Mouse (Mus musculus) left cerebral cortex, adult 2 months (tissue): ENCODE measurements around the gene Cacna1i. TPM values are rescaled to one million over a fixed set of nuclear protein-coding genes. Genes with fewer than 3 reads are reported as not detected.
A peak's percentile ranks its signal among the peaks of the same experiment; 100 is the strongest.

Source experiments
- DNase-seq, 2 experiments: peaks; one replicate each; pipeline ENCODE4 v3.0.0; 2021 to 2022; ENCODE audit warnings: low spot score in 2 of 2, mixed read lengths in 1 of 2; ENCODE audit errors: extremely low spot score in 1 of 2
- H3K27ac ChIP-seq: fragments of 200-600 bp; 2 replicates; pipeline ENCODE4 v1.8.1; 2022
- H3K4me3 ChIP-seq: fragments of 200-600 bp; 2 replicates; pipeline ENCODE4 v1.8.1; 2022
- CTCF ChIP-seq: fragments of 200-600 bp; IDR thresholded peaks from 2 replicates; pipeline ENCODE4 v1.8.1; 2022; ENCODE audit warnings: antibody characterized with exemption, mild to moderate bottlenecking, moderate library complexity
- intact Hi-C: fragments of 180-260 bp; cut with DNase I; formaldehyde crosslinking; loops from one replicate; pipeline ENCODE4 v1.15.1; 2025
- total RNA-seq, 2 experiments: library from RNA; stranded (reverse); gene quantifications; 2 replicates each; pipeline ENCODE4 v1.2.3; 2021

Cacna1i gene
- total RNA-seq, 2 experiments from 2014 or later: 72.7 to 75.9 TPM

DNA sequence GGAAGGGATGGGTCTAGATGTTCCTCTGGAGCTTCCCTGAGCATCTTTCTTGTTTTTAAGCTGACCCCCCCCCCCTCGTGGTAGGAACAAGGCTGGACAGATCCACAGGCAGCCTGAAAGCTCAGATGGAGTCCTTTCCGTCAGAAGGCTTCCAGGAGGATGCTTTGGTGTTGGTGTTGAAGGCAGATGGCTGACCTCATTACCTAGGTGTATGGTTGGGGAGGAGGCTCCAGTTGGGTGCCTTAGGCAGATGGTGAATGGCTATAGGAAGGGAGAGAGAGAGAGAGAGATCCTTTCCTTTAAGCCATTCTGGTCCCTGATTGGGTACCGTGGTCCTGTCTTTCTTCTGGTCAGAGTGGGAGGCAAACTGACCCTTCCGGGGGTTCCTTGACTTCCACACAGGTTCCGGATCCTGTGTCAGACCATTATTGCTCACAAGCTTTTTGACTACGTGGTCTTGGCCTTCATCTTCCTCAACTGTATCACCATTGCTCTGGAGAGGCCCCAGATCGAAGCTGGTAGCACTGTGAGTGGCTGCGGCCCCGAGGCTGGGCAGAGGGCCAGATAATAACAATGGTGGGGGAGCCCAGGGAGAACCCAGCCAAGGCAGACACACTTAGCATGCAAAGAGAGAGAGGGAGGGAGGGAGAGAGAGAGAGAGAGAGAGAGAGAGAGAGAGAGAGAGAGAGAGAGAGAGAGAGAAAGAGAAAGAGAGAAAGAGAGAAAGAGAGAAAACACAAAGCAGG, 86.4 kb downstream of the Cacna1i start:
- no peak for TF ChIP-seq CTCF
- DNase-seq: no peak
- Histone ChIP-seq H3K4me3 (no peak overlapping the region), H3K27ac (no peak overlapping the region)
- intact Hi-C loops: no loop called here

DNA sequence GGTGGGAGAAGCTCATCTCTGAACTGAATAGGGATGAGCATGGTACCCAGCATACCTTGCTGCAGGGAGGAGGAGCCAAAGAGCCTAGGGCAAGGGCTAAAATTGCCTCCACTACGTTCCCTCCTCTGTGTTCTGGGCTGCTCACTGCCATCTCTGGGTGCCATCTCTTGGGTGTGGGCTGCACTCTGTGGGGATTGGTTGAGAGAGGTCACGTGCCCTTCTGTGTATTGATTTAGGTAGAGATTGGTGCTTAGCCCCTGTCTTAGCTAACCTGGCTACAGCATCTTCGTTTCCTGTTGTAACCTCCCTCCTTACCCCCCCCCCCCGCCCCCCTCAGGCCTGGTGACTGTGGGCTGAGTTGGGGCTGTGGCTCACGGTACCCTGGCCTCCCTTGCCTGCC, 87.8 kb downstream of the Cacna1i start:
- intact Hi-C loops: no loop called here
- Histone ChIP-seq H3K4me3 (no peak overlapping the region), H3K27ac (no peak overlapping the region)
- DNase-seq: no peak
- TF ChIP-seq CTCF: no peak

DNA sequence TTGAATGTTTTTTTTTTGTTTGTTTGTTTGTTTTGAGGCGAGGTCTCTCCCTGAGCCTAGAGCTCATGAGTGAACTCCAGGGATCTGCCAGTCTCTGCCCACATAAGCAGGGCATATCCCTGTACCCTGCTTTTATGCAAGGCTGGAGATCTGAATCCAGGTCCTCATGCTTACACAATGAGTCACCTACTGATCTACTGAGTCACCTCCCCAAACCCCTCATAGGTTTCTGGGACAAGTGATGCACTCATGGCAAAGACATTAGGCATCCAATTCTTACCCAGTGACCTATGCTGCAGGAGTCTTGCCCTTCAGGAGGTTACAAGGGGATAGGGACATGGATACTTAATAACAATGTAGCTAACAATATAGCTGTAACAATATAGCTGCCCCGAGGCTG, 100.1 kb downstream of the Cacna1i start:
- no peak for TF ChIP-seq CTCF
- intact Hi-C loops: no loop called here
- H3K27ac ChIP-seq: no peak overlapping the region
- H3K4me3 ChIP-seq: no peak overlapping the region
- no peak for DNase-seq

DNA sequence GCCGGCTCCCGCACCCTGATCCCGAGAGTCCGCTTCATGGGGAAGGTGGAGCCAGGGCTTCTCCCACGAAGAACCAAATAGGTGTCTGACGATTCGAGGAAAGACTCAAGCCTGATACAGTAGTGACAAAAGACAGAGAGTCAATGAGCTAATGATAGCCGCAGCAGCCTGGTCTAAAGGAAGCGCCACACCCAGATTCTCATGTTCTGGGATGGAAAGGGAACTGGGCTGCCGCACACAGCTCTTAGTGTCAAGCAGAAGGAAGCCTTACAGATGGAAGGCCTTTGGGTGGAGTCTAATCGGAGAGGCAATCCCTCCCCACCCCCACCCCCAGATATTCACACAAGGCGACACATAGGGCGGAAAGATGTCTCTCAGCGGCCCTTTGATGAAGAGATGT, 104.8 kb downstream of the Cacna1i start:
- DNase-seq: no peak
- intact Hi-C loops: no loop called here
- no peak overlapping the region for H3K27ac ChIP-seq
- H3K4me3 ChIP-seq: no peak overlapping the region
- no peak for TF ChIP-seq CTCF

DNA sequence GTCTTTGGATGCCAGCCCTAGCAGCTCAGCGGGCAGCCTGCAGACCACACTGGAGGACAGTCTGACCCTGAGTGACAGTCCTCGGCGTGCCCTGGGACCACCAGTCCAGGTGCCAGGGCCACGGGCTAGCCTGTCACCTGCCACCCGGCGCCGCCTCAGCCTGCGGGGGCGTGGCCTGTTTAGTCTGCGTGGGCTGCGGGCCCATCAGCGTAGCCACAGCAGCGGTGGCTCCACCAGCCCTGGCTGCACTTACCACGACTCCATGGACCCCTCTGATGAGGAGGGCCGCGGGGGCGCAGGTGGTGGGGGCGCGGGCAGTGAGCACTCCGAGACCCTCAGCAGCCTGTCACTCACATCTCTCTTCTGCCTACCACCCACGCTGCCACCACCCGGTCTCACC, 108.0 kb downstream of the Cacna1i start:
- DNase-seq: no peak
- Histone ChIP-seq H3K4me3 (no peak overlapping the region), H3K27ac (no peak overlapping the region)
- intact Hi-C loops: no loop called here
- no peak for TF ChIP-seq CTCF

DNA sequence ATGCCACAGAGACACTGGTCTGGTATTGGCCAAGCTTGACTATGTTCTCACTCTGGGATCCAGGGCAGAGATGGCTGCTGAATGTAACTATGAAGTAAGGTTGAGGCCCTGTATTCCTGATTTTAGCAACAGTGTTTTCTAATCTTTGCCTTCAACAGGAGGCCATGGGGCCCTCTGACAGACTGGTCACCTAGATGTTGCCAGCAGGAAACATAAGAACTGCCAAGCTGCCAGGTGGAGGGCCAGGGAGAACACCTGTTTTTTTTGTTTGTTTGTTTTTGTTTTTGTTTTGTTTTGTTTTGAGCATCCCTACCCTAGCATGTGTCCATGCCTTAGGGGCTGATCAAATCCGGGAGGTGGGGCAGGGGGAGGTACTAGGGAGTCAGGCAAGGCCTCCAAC, 112.4 kb downstream of the Cacna1i start:
- intact Hi-C loops: no loop called here
- TF ChIP-seq CTCF: no peak
- no peak for DNase-seq

DNA sequence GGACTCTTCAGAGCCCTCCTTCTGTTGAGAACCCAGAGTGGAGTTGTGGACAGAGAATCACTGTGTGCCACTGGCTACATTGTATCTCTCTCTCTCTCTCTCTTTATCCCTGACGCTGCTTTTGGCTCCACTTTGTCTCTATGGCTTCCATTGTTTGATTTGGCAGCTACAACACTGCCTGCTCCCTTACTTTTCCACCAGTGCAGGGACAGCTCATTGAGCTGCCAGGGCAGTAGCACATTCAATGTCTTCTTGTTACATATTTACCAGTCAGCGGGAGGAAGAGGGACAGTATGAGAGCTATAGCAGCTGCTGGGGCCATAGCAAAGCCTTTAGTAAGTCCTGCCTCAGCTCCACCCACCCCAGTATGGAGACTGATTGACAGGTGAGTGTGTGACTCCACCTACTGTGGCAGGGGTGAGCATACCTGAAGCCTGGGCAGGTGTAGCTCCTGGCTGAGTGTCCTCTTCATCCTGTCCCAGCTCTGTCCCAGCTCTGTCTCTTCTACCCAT, 114.4 kb downstream of the Cacna1i start:
- TF ChIP-seq CTCF: no peak
- H3K4me3 ChIP-seq: no peak overlapping the region
- no peak for DNase-seq
- no peak overlapping the region for H3K27ac ChIP-seq
- intact Hi-C loops: no loop called here

More for the DNA sequence above, 112.4 kb downstream of the Cacna1i start:
- Histone ChIP-seq H3K27ac (no peak overlapping the region), H3K4me3 (no peak overlapping the region)

DNA sequence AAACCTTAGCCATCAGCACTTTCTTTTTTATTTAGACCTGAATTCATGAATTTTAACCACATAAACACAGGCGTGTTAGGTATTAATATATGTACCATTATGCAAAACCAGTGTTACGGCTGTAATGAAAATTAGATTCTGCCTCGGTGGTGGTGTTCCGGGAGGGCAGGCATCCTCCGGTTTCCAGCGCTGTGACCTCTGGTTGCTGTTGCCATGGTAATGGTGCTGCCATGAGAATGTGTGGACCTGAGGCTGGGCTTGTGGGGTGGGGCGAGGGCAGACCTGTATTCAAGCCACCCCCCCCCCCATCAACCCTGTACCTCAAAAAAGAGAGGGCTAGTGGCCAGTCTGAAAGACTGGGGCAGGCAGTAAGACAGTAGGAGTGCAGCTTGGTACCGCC, 114.9 kb downstream of the Cacna1i start:
- no peak for DNase-seq
- intact Hi-C loops: no loop called here
- Histone ChIP-seq H3K4me3 (no peak overlapping the region), H3K27ac (no peak overlapping the region)
- TF ChIP-seq CTCF: no peak

DNA sequence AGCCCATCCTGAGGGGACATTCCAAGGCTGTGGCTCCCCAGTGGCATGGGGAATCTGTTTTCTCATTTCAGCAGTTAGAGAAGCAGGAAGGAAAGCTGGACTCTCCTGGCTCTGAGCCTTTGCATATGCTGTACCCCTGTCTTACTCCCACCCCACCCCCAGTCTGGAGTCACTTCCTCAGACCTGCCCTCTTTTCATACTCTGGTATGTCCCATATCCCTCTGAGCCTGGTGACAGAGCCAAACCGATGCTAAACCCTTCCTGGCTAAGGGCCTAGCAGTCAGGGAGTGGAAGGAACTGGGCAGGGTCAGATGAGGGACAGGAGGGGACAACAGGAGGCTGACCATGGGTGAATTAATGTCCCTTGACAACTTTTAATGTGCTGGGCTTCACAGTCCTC, 120.8 kb downstream of the Cacna1i start:
- DNase-seq: no peak
- Histone ChIP-seq H3K27ac (no peak overlapping the region), H3K4me3 (no peak overlapping the region)
- TF ChIP-seq CTCF: no peak
- intact Hi-C loops: no loop called here

DNA sequence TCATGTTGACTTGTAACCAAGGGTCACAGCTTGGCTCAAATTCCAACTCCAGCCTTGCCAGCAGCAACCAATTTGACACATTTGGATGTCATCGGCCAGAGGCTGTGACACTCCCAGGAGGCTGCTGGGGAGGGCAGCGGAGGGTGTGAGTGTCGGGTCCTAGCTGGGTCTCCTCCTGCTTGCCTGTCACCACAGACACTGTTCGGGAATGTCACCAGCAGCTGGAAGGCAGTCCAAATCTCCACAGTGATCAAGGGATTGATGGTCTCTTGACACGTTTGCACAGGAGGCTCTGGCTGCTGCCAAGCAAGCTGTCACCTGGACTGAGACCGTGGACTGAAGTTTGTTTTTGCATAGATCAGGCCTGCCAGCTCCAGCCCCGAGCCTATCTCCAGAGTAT, 123.6 kb downstream of the Cacna1i start:
- H3K27ac ChIP-seq: no peak overlapping the region
- DNase-seq: no peak
- intact Hi-C loops: no loop called here
- TF ChIP-seq CTCF: no peak
- H3K4me3 ChIP-seq: no peak overlapping the region

DNA sequence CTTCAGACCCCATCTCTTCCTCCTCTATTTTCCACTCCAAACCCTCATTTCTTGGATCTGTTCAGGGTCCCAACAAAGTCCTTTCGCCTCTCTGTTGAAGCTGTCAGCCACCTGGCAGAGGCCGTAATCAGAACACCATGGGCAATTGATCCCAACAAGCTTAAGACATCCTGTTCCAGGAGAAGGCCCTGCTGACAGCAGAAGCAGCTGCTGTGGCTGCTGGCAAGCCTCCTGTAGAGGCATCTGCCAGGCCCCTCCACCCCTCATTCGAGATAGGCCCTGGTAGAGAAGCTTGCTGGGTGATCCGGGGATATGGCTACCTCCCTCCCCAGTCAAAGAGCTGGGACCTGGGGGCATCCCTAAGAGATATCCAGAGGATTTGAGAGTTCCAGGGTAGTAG, 126.0 kb downstream of the Cacna1i start:
- TF ChIP-seq CTCF: no peak
- intact Hi-C loops: no loop called here
- Histone ChIP-seq H3K27ac (no peak overlapping the region), H3K4me3 (no peak overlapping the region)
- DNase-seq: no peak

DNA sequence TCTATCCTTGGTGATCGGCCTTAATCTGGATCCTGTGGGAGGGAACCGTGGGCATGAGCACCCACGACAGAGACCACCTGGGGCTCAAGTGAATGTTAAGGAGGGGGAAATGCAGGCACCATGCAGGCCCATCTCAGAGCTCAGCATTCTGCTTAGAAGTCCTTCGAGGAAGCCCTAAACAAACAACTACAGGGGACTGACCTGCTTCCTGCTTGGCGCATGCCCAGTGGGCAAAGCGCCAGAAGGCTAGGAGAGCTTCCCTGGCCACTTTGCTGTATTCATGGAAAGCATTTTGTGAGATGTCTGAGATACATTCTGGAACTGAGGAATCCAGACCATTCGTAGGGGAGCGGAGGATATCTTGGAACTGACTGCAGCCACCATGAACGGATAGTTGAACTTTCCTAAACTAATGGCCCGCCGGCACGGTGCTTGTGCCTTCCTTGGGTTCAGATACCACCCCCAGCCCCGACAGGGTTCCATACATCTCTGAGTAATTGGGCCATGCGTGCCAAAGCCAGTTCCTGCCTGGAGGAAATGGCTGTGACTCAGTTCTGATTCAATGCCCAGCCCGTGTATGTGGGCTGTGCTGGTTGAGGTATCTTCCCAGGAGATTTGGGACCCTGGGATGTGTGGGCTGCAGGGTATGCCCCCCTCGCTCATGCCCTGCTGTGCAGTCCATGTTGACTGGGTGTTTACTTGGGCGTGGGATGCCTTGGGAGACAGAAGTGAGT, 127.1 kb downstream of the Cacna1i start:
- intact Hi-C loops: no loop called here
- H3K27ac ChIP-seq: no peak overlapping the region
- peak in 1 of 2 experiments; percentile 47 for DNase-seq
- no peak for TF ChIP-seq CTCF
- H3K4me3 ChIP-seq: no peak overlapping the region
